Comparison of ENCODE assay signal across 8 mouse cellular contexts in genomic region chr13:44055573-44056491, GRCm38 (mm10).
DNase-seq lines count a peak whose midpoint lies in the region; ATAC-seq lines count a peak whose summit lies in the region.

No protein-coding gene starts in this region.

- H3K9ac ChIP-seq in midbrain, embryonic 12.5 days (replicated peaks): no peak overlapping the region

- H3K4me3 ChIP-seq in midbrain, embryonic 12.5 days: no peak overlapping the region

- H3K4me2 ChIP-seq in midbrain, embryonic 12.5 days (replicated peaks): peak overlapping the region; percentile 24

- H3K4me1 ChIP-seq in midbrain, embryonic 12.5 days: peaks cover 23% of the 10 kb centered on the region

- 34% methylated on average over 20 of the region's 20 CpGs for WGBS in midbrain, embryonic 12.5 days

- DNase-seq in cerebellum, adult 11-12 months: peak; percentile 40
- peak; percentile 70 for DNase-seq in brain, adult 2 months (ENCODE audit: low read depth, low spot score)
- DNase-seq in gastrocnemius, postnatal 25 days: peak; percentile 24
- DNase-seq in kidney, adult 9 months: peak; percentile 92
- no peak for DNase-seq in yolk sac, embryonic 10.5 days (ENCODE audit: low spot score)
- no peak for DNase-seq in adrenal gland, adult 8-10 months

- H3K27ac ChIP-seq in midbrain, embryonic 12.5 days (replicated peaks): no peak overlapping the region

- no peaks in the 10 kb centered on the region for H3K36me3 ChIP-seq in midbrain, embryonic 12.5 days

- H3K9me3 ChIP-seq in midbrain, embryonic 12.5 days: no peaks in the 10 kb centered on the region

- ATAC-seq in cerebellum, adult (ENCODE audit: insufficient number of reproducible peaks, low FRiP score, low TSS enrichment): no peak; the same call in 1 of the 2 replicates
- ATAC-seq in midbrain, embryonic 12.5 days (ENCODE audit: low FRiP score, low read depth): no peak

- H3K27me3 ChIP-seq in midbrain, embryonic 12.5 days: peaks cover 68% of the 10 kb centered on the region

Comparison
In these comparisons a context has a peak if more than half of its experiments do, and no peak if none do; other contexts are left out.
1. DNase-seq: peak in cerebellum, adult 11-12 months (single experiment), brain, adult 2 months (single experiment), gastrocnemius, postnatal 25 days (single experiment) and kidney, adult 9 months (single experiment); none in yolk sac, embryonic 10.5 days (single experiment) and adrenal gland, adult 8-10 months (single experiment).